Mouse (Mus musculus) embryonic facial prominence, embryonic 11.5 days (tissue): Measurements from ENCODE around the gene Aff1. TPM values are rescaled to one million over a fixed set of nuclear protein-coding genes. Genes with fewer than 3 reads are reported as not detected.

Experiments used
- ATAC-seq: fragments of 200-750 bp; cut with Nextera tagmentation; replicated peaks from 2 replicates; pipeline ENCODE4 v1.8.0; 2017; ENCODE audit warnings: low read depth; ENCODE audit not compliant: insufficient number of reproducible peaks, low FRiP score, low TSS enrichment
- DNase-seq: peaks from one replicate; pipeline ENCODE4 v3.0.0-alpha.2; 2015; ENCODE audit warnings: low spot score
- H3K27ac ChIP-seq: fragments of 300-500 bp; sonication (generic); replicated peaks from 2 replicates; pipeline ENCODE4 v1.5.1; 2014; ENCODE audit warnings: mild to moderate bottlenecking, low read depth, low read length, control low read depth
- H3K27me3 ChIP-seq: fragments of 300-500 bp; sonication (generic); 2 replicates; pipeline ENCODE4 v1.6.1; 2014; ENCODE audit warnings: mild to moderate bottlenecking, low read length, moderate library complexity, mixed read lengths; ENCODE audit not compliant: control insufficient read depth, insufficient read depth
- H3K36me3 ChIP-seq: fragments of 300-500 bp; sonication (generic); replicated peaks from 2 replicates; pipeline ENCODE4 v1.6.1; 2014; ENCODE audit warnings: low read depth, mild to moderate bottlenecking, low read length, moderate library complexity, mixed read lengths; ENCODE audit not compliant: control insufficient read depth, insufficient read depth
- H3K4me1 ChIP-seq: fragments of 300-500 bp; sonication (generic); 2 replicates; pipeline ENCODE4 v1.6.1; 2014; ENCODE audit warnings: low read length, mixed read lengths; ENCODE audit not compliant: control insufficient read depth, insufficient read depth
- H3K4me2 ChIP-seq: fragments of 300-500 bp; sonication (generic); 2 replicates; pipeline ENCODE4 v1.6.1; 2014; ENCODE audit warnings: low read depth, mild to moderate bottlenecking, control low read depth, low read length, moderate library complexity
- H3K4me3 ChIP-seq: fragments of 300-500 bp; sonication (generic); 2 replicates; pipeline ENCODE4 v1.5.1; 2014; ENCODE audit warnings: low read depth, low read length, control low read depth
- H3K9ac ChIP-seq: fragments of 300-500 bp; sonication (generic); replicated peaks from 2 replicates; pipeline ENCODE4 v1.6.1; 2014; ENCODE audit warnings: mild to moderate bottlenecking, control low read depth, low read length
- H3K9me3 ChIP-seq: fragments of 300-500 bp; sonication (generic); replicated peaks from 2 replicates; pipeline ENCODE4 v1.6.1; 2016; ENCODE audit warnings: mild to moderate bottlenecking, low read length, inconsistent platforms, mixed read lengths; ENCODE audit not compliant: control insufficient read depth
- WGBS: fragments of 180-500 bp; shearing (Covaris S2); extraction: QIAGEN DNeasy Blood & Tissue Kit; methylation state at CpG from one replicate; pipeline ENCODE4 v1.1.7; 2014; 5-methylcytosine and 5-hydroxymethylcytosine counted together
- polyA plus RNA-seq: library from polyadenylated mRNA; unstranded; fragments of >200 nt; fragmentation: Nextera tagmentation; extraction: Ambion mirVana; gene quantifications from 2 replicates; pipeline ENCODE4 v1.2.1, GENCODE M21; 2014

Aff1 gene
- polyA plus RNA-seq, 1 experiment from 2014 or later = 6.1 TPM

DNA sequence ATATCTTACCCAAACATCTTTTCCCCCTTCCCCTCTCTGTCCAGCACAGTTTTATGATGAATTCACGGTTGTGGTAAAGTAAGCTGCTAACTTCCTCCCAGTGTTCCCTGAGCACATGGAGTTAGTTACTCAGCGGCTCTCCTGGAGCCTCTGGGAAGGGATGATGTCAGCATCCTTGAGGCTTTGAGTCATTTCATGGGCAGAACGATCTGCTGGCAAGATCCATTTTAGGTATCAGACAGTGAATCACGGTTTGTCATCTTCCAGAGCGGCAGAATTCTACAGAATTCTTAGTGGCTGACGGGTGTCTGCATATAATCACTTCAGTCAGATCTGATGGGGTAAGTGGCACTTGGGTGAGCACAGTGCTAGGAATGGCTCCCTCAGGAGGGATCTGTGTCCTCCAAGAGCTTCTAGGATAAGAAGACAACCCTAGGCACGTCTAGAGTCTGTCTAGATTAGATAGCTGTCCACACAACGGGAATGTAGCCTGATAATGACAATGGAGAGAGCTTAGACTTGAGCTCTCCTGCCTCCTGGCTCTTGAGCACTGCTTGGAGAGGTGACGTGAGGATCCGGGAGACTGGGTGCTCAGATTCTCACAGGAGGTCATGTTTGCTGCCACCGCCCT lies 82.6 kb downstream of the Aff1 start:
- Histone ChIP-seq H3K4me1 (peaks cover 2% of the 10 kb centered on the region; the same call in 1 of the 2 replicates), H3K27ac (no peak overlapping the region), H3K9ac (no peak overlapping the region), H3K4me2 (no peak overlapping the region), H3K9me3 (no peaks in the 10 kb centered on the region), H3K4me3 (no peak overlapping the region), H3K27me3 (no peaks in the 10 kb centered on the region), H3K36me3 (no peaks in the 10 kb centered on the region)
- 67% methylated on average over 11 of the region's 11 CpGs for WGBS
- DNase-seq (no peak), ATAC-seq (no peak)

GRCm38 (mm10) chr5:103775429-103775828 lies 83.3 kb downstream of the Aff1 start:
- no peak for ATAC-seq
- Histone ChIP-seq H3K9ac (no peak overlapping the region), H3K4me3 (no peak overlapping the region), H3K4me1 (peaks cover 2% of the 10 kb centered on the region; the same call in 1 of the 2 replicates), H3K27me3 (no peaks in the 10 kb centered on the region), H3K4me2 (no peak overlapping the region), H3K9me3 (no peaks in the 10 kb centered on the region), H3K36me3 (no peaks in the 10 kb centered on the region), H3K27ac (no peak overlapping the region)
- no peak for DNase-seq
- WGBS = 87% methylated on average over 13 of the region's 13 CpGs

DNA sequence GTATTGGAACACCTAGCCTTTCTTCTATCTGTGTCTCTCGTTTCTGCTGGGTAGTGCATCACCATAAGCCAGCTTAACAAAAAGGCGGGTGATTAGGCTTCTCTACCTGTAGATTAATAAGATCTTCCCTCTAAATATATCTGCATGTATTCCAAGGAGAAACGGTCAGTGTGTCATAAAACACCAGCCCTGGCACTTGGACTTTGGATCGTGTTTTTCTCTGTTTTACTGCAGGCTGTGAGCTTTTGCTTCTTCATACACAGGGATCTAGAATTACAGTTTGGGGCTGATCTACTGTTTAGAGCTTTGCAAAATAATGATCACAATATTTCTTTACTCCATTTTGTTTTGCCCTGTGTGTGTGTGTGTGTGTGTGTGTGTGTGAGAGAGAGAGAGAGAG lies 84.7 kb downstream of the Aff1 start:
- H3K27ac ChIP-seq = no peak overlapping the region
- DNase-seq = no peak
- peaks cover 2% of the 10 kb centered on the region; the same call in 1 of the 2 replicates for H3K4me1 ChIP-seq

GRCm38 (mm10) chr5:103777446-103777845 lies 85.3 kb downstream of the Aff1 start:
- Histone ChIP-seq H3K4me1 (peaks cover 2% of the 10 kb centered on the region; the same call in 1 of the 2 replicates), H3K4me3 (no peak overlapping the region), H3K9me3 (no peaks in the 10 kb centered on the region), H3K9ac (no peak overlapping the region), H3K27me3 (no peaks in the 10 kb centered on the region), H3K4me2 (no peak overlapping the region; the same call in 1 of the 2 replicates), H3K36me3 (no peaks in the 10 kb centered on the region), H3K27ac (no peak overlapping the region)
- ATAC-seq (no peak), DNase-seq (no peak)
- 67% methylated on average over 4 of the region's 4 CpGs for WGBS

More for the DNA sequence above, 84.7 kb downstream of the Aff1 start:
- 75% methylated on average over 4 of the region's 4 CpGs for WGBS
- Histone ChIP-seq H3K36me3 (no peaks in the 10 kb centered on the region), H3K9ac (no peak overlapping the region), H3K9me3 (no peaks in the 10 kb centered on the region), H3K4me2 (no peak overlapping the region), H3K27me3 (no peaks in the 10 kb centered on the region), H3K4me3 (no peak overlapping the region)
- no peak for ATAC-seq

DNA sequence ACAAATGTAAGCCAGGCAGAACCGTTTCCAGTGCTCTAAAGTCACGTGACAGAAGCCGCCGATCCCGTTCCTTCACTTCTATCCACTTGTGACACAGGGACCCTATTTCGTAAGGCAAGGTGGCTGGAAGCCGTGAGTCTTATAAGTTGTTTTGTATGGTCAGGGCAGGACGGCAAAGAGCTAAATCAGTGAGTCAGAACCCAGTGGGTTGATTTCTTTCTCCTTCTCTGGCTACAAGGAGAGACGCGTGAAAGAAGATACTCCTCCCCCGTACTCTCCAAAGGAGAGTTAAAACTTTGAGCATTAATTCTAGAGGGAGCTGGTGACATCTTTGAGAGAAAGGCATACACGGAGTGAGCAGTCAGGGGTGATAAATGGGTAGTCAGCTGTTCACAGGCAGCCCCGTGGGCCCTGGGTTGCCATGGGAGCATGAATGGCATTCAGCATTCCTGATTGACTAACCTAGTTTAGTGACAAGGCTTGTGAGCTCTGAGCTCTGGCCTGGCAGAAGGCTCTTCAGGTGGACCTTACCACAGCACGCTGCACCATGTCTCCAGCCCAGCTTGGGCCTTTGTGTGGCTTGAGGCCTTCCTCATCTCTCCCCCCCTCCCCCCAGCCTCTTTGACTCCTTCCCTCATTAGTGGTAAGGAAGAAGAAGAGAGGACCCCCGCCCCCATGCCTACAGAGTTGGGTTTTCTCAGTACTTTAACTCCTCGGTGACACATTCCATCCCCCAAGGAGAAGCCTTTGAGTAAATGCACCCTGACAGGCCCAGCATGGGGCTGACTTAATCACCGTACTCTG lies 86.3 kb downstream of the Aff1 start:
- ATAC-seq (peak; percentile 75), DNase-seq (peak; percentile 72)
- Histone ChIP-seq H3K36me3 (no peaks in the 10 kb centered on the region), H3K4me3 (0 out of 2 replicates have a peak overlapping the region, but pooled peaks have one; percentile 9), H3K27me3 (no peaks in the 10 kb centered on the region), H3K9ac (peak overlapping the region; percentile 25), H3K9me3 (no peaks in the 10 kb centered on the region), H3K4me2 (peak overlapping the region; percentile 45), H3K4me1 (no peaks in the 10 kb centered on the region; the same call in 1 of the 2 replicates), H3K27ac (no peak overlapping the region; the same call in 1 of the 2 replicates)
- 2% methylated on average over 17 of the region's 17 CpGs for WGBS

- 28% methylated on average over 10 of the region's 10 CpGs for WGBS
- Histone ChIP-seq H3K27ac (no peak overlapping the region), H3K27me3 (no peaks in the 10 kb centered on the region), H3K9me3 (no peaks in the 10 kb centered on the region), H3K4me1 (no peaks in the 10 kb centered on the region; the same call in 1 of the 2 replicates), H3K4me2 (no peak overlapping the region), H3K9ac (no peak overlapping the region), H3K4me3 (no peak overlapping the region), H3K36me3 (no peaks in the 10 kb centered on the region)
- ATAC-seq (no peak), DNase-seq (no peak)
Measured at GRCm38 (mm10) chr5:103779836-103780235, 87.7 kb downstream of the Aff1 start.

GRCm38 (mm10) chr5:103780266-103780665 lies 88.1 kb downstream of the Aff1 start:
- Histone ChIP-seq H3K4me3 (no peak overlapping the region), H3K27me3 (no peaks in the 10 kb centered on the region), H3K9ac (no peak overlapping the region), H3K36me3 (no peaks in the 10 kb centered on the region), H3K4me2 (no peak overlapping the region), H3K27ac (no peak overlapping the region), H3K9me3 (no peaks in the 10 kb centered on the region), H3K4me1 (no peaks in the 10 kb centered on the region; the same call in 1 of the 2 replicates)
- 29% methylated on average over 6 of the region's 6 CpGs for WGBS
- no peak for DNase-seq
- 0 out of 2 replicates have a peak, but pooled peaks have one; percentile 13 for ATAC-seq

DNA sequence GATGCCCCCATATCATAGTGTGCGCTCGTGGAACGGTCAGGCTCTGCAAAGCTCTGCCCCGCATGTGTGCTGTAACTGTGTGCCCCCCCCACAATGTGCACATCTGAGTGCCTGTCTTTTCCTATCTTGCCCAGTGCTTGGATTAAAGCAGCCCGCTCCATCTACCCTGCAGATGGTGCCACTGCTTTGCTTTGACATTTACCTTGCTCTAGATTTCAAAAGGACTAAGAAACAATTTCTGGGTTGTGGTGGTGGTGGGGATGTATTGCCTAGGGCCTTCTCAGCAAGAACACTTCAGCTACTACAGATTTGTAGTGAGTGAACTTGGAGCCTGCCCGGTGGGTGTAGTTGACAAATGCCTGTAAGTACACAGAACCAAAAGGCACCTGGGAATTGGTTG lies 88.7 kb downstream of the Aff1 start:
- H3K36me3 ChIP-seq = no peaks in the 10 kb centered on the region
- no peak for DNase-seq
- 78% methylated on average over 6 of the region's 6 CpGs for WGBS
- no peaks in the 10 kb centered on the region for H3K9me3 ChIP-seq
- no peak overlapping the region for H3K4me3 ChIP-seq
- no peak overlapping the region for H3K27ac ChIP-seq
- H3K27me3 ChIP-seq = no peaks in the 10 kb centered on the region
- H3K9ac ChIP-seq = no peak overlapping the region
- no peak for ATAC-seq
- no peak overlapping the region for H3K4me2 ChIP-seq
- no peaks in the 10 kb centered on the region; the same call in 1 of the 2 replicates for H3K4me1 ChIP-seq
